Mouse (Mus musculus) left cerebral cortex, postnatal 36 days (tissue): ENCODE data around the gene Chil1. TPM values are rescaled to one million over a fixed set of nuclear protein-coding genes. Genes with fewer than 3 reads are reported as not detected.

Experiments used
- DNase-seq, 2 experiments: peaks; one replicate each; pipeline ENCODE4 v3.0.0; 2021 to 2022; ENCODE audit warnings: low spot score in 2 of 2, mixed read lengths in 1 of 2
- intact Hi-C: fragments of 180-260 bp; cut with DNase I; formaldehyde crosslinking; loops from one replicate; pipeline ENCODE4 v1.15.1; 2025
- total RNA-seq, 2 experiments: library from RNA; stranded (reverse); gene quantifications; 2 replicates each; pipeline ENCODE4 v1.2.3; 2021

Gene Chil1
- total RNA-seq, 2 experiments from 2014 or later = 12.0 to 12.4 TPM

GRCm38 (mm10) chr1:134198197-134198995 lies 16.4 kb downstream of the Chil1 start:
- intact Hi-C loops = loop anchor here (5.0 kb wide), 2 partner anchors 46 to 134 kb away; partner anchors contain the start of gene Ppfia4
- DNase-seq = no peak

DNA sequence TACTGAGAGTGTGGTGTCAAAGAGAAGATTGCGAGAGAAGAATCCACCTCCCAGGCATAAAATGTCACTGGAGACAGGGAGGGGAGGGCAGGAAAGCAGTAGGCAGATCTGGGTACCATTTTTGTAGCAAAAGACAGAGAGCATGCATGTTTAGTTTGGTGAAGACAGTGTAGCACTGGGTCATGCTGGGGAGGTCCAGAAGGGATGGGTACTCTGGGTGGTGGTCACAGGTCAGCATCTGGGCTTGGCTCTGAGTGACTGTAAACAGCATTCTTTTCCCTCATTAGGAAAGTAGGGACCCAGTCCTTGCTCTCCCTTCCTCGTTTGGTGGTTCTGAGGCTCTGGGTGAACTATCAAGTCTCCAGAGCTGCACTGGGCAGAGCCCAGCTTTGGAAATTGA lies 18.5 kb downstream of the Chil1 start:
- intact Hi-C loops = loop anchor here (2.0 kb wide), 1 partner anchor 34 kb away; the partner anchor contains the start of gene Adora1
- no peak for DNase-seq

DNA sequence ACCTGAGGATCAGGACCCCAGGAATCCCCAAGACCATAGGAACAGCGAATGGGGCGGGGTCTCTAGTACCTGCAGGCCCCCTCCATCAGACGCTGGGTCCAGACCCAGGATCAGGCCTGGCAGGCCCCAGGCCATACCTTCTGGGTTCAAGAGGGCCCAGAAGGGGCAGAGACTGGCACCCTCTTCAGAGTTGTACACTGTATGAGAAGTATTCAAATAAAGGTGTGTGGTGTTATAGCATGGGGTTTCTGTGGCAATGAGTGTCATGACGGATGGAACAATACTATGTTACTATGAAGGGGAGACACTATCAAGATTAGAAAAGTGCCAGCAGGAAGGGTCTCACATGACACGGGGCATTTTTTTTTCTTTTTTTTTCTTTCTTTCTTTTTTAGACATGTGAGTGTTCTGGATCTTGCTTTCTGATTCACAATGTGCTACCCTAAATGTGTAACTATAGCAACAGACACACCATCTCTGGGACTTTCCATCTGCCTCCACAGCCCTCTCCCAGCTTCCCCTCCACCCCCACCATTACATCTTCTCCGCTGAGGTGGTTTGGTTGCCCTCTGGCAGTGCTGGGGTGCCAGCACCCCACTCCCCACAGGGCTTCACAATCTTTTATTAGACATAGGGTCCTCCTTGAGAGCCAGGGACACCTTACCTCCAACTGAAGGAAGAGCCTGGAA lies 19.2 kb downstream of the Chil1 start:
- DNase-seq = no peak
- intact Hi-C loops = loop anchor here (2.0 kb wide), 1 partner anchor 34 kb away; the partner anchor contains the start of gene Adora1

- no peak for DNase-seq
- intact Hi-C loops = loop anchor here (2.0 kb wide), 1 partner anchor 33 kb away; the partner anchor contains the start of gene Adora1
Measured at GRCm38 (mm10) chr1:134201751-134202420, 19.9 kb downstream of the Chil1 start.

- intact Hi-C loops = no loop called here
- peak; percentile 62 to 71 for DNase-seq
Measured at GRCm38 (mm10) chr1:134204230-134204629, 22.3 kb downstream of the Chil1 start.

DNA sequence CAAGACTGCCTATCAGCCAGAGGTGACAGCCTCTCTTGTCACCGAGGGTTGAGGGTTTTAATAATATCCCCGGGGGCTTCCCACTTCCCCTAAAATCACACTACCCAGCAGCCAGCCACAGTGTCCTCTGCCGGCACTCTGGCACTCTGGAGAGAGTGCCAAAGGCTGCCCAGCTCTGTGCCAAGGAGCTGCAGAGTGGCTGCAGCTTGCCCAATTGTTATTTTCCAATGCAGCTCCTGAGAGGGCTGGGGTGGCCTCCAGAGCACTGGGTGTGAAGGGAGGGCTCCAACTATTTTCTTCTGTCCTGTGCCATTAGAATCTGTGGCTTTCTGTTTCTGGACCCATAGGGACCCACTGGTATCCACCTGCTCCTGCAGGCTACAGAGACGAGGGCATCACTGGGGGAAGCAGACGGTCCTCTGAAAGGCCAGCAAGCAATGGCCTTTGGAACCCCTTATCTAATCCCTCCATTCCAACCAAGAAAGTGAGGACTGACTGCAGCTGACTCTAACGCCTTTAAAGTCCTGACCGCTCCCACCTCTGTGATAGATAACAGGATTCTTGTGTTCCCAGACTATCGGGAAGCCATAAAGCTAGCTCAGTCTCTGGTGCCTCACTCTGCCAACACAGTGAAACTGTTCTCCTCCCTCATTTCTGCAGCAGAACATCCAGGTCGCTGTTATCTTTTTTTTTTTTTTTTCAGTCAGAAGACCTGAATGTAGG lies 23.5 kb downstream of the Chil1 start:
- intact Hi-C loops = no loop called here
- DNase-seq = no peak

DNA sequence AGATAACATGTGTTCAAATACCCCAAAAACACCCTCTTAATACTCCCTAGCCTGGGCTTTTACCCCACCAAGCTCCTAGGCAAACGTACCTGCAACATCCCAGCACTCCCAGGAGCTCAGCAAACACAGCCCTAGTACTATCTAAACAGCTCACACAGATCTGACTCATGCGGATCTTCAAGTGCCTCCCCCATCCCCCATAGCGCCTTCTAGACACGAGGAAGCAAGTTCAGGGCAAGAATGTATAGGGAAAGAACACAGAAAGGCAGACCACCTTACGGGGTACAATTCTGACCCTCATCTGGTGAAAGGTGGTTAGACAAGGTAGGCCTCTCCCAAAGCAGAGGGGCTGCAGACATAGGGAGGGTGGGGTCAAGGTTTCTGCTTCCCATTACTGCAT lies 24.1 kb downstream of the Chil1 start:
- no peak for DNase-seq
- intact Hi-C loops = no loop called here

DNA sequence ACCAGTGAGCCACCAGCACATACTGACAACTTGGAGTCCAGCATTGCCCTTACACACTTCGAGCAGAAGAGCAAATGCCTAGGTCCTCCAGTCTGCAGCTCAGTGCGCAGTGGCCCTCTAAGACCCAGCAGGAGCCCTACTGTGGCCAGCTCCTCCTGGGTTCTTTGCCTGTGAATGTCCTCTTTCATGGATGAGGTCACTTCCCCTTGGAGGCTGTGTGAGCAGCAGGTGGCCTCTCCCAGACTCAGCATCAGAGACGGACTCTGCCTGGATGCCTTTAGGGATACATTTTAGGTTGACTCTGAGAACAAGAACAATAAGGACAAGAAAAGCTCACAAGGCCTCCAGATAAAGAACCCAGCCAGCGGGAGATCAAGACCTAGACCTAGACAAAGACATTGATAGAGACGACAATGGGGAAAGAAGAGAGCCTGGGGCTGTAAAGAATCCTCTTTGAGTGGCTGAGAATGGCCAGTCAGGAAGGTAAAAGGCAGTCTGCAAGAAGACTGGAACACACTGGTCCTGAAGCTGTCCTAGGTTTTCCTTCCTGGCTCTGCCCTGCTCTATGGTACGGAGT lies 28.3 kb downstream of the Chil1 start:
- DNase-seq = no peak
- intact Hi-C loops = no loop called here

DNA sequence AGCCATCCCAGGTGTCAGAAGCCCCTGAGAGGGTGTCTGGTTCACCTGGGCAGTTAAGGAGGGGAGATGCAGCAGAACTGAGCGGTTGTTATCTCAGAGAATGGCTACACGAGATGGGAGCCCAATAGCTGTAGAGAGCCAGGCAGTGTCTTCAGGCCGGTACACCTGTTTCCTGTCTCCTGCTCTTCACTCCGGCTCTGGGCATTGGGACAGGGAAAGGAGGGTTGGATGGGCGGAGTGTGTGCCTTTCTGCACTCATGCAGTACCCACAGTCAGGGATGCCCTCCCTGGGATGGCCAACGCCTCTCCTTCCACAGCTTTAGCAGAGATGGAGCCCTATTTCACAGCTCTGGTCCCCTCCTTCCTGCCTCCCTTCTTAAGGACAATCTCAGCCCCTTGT lies 29.1 kb downstream of the Chil1 start:
- DNase-seq = no peak
- intact Hi-C loops = no loop called here

GRCm38 (mm10) chr1:134211631-134212030 lies 29.7 kb downstream of the Chil1 start:
- intact Hi-C loops = no loop called here

GRCm38 (mm10) chr1:134212351-134212750 lies 30.4 kb downstream of the Chil1 start:
- DNase-seq = no peak
- intact Hi-C loops = no loop called here

More at GRCm38 (mm10) chr1:134211631-134212030, 29.7 kb downstream of the Chil1 start:
- no peak for DNase-seq

DNA sequence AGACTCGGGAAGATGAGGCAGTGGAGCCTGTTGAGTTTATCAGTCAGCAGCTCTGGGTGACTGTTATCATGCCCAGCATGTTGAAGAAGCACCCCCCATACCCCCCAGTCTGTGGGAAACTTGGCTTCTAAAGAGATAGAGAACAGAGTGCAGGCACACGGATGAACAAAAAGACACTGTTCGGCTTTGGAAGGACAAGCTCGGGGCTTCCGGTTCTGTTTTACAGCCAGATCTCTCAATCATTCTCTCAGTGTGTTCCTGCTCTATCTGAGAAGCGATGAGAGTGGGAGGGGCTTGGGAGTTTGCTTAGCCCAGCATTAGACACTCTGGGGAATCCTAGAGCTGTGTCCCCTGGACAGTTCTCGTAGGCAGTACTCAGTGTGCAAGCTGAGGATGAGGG lies 31.4 kb downstream of the Chil1 start:
- intact Hi-C loops = no loop called here
- no peak for DNase-seq

- intact Hi-C loops = no loop called here
- DNase-seq = no peak
Measured at GRCm38 (mm10) chr1:134215059-134215458, 33.1 kb downstream of the Chil1 start.

DNA sequence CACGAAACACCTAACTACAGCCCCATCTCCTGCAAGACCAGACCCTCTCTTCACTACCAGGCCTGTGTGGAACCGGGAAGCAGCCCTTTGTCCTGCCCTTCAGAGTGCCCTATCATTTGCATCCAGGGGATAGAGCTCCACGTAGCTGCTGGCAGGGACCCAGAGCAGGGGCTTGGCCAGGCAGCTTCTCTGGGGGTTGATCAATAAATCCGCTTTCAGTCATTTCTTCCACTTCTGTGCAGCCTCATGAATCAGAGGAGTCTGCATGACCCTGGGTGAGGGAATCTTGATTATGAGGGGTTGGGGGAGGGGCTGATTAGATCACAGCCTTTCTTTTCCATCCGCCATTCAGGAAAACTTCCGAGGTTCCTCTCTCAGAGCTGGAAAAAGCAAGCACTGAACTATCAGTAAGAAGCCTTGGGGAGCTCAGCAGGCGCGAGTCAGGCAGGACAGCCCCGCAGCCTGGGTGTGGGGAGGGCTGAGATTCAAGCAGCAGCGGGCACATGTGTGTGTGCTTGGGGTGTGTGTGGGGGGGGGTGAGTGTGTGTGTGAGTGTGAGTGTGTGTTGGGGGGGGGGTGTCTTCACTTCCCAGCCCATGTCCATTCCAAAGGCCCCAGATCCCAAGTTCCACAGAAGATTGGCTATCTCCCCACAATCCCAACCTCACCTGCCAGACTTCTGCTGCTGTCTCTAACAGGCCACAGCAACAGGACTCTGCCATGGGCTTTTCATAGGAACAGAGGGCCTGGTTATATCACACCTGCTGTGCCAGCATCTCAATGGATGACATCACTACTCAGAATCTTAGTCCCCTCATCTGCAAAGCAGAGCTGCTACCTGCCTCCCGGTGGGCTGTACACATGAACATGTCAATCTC lies 34.0 kb downstream of the Chil1 start:
- intact Hi-C loops = no loop called here
- DNase-seq = no peak

- DNase-seq = no peak
- intact Hi-C loops = no loop called here
Measured at GRCm38 (mm10) chr1:134216629-134216971, 34.6 kb downstream of the Chil1 start.

DNA sequence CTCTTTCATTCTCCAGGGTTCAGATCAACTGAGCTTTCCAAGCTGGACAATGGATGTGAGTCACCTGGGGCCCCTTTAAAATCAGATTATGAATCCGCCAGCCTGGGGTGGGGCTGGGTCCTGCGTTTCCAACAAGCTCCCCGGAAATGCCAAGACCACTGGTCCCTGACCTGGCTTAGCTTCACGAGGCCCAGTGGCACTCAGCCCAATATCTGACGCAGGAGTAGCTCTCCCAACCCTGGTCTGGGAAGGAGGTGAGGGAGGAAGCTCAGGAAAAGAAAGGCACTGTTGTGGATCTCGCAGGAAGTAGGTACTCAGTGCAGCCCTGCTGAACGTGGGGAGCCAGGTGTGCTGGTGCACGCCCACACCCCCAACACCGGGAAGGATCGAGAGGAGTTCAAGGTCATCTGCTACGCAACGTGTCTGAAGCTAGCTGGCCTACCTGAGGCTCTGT lies 35.1 kb downstream of the Chil1 start:
- no peak for DNase-seq
- intact Hi-C loops = no loop called here

GRCm38 (mm10) chr1:134217942-134218341 lies 36.0 kb downstream of the Chil1 start:
- no peak for DNase-seq
- intact Hi-C loops = no loop called here

GRCm38 (mm10) chr1:134219608-134220007 lies 37.6 kb downstream of the Chil1 start:
- intact Hi-C loops = no loop called here
- DNase-seq = peak in 1 of 2 experiments; percentile 25
